Mouse (Mus musculus) heart, postnatal 0 days (tissue): ENCODE results near the gene Lpp.

Experiments
- CTCF ChIP-seq: IDR thresholded peaks from 2 replicates; pipeline ENCODE4 v1.5.1; 2016; ENCODE audit warnings: antibody characterized with exemption, control low read depth, low read depth
- EP300 ChIP-seq: IDR thresholded peaks from 2 replicates; pipeline ENCODE4 v1.6.1; 2016; ENCODE audit warnings: antibody characterized with exemption, low read depth

DNA sequence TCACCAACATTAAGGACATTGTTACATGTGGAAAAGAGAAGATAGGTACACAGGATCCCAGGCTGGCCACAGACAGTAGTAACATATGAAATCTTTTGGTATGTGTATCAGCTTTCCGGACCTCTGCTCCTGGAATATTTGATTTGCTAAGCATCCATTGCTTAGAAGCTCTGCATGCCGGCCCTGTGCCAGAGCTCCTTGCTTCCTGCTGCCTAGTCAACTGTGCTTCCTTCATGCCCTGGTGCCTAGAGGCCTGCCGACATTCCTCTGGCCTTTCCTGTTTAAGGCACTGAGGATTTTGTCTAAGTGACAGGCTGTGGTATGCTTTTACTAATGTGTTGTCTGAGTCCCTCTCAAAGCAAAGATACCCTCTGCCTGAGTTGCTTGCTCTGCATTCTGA lies 493.0 kb downstream of the Lpp start:
- TF ChIP-seq CTCF (no peak), EP300 (no peak)
